Mouse (Mus musculus) cerebellum, adult 11-12 months (tissue): ENCODE results near the gene Sash1.

ENCODE experiments used
- DNase-seq: peaks from one replicate; pipeline ENCODE4 v3.0.0; 2022

Gene Sash1

DNA sequence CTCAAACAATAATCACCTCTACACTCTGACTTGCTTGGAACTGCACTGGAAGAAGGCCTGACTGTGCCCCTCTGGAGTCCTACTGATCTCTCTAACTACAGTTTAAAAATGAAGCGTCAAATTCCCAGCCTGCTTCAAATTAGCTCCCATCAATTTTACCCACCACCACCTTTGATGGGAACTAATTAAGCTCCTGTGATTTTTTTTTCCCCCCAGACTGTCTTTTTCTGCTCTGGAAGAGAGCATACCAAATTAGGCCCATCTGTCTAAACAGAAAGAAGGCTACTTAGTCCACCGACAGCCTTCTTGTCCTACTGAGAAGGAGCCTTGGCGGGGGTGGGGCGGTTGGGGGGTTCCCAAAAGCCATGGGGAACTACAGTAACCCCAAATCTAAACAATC, 37.9 kb downstream of the Sash1 start:
- DNase-seq = no peak

DNA sequence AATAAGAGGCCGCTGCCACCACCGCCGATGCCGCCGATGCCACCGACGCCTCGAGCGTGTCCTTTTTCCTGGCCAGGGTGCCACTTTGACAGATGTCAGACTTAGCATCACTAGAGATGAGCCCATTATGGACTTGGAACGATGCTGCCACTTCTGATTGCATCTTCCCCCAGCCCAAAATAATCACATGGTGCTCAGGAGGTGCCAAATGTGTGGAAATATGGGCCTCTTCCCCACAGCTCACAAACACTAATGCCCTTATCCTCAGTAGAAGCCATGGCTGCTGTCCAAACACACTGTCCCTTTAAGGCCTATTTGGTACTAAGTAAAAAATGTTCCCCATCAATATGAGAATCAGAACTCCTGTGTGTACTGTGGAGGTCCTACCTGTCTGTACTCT, 39.6 kb downstream of the Sash1 start:
- DNase-seq = no peak

DNA sequence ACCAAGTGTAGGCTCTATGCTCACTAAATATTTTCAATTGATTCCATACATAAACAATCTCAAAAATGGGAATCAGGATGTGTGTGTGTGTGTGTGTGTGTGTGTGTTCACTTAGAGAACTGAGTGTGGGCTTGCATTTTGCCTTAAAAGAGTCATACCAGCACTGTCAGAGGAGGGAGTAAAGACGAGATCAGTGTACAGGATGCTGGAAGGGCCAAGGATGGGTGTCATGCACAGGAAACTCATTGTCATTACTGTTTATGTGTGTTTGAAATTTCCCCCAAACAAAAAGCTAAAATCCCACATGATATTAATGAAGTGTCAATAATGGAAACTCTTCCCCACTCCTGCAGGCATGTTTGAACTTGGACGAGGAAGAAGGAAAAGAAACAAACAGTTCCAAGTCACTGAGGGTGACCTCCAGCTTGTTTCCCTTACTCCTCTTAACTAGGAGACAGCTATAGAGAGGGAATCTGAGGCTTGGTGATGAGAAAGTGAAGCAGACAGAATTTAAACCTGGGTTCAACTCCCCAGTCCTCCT, 40.6 kb downstream of the Sash1 start:
- no peak for DNase-seq

DNA sequence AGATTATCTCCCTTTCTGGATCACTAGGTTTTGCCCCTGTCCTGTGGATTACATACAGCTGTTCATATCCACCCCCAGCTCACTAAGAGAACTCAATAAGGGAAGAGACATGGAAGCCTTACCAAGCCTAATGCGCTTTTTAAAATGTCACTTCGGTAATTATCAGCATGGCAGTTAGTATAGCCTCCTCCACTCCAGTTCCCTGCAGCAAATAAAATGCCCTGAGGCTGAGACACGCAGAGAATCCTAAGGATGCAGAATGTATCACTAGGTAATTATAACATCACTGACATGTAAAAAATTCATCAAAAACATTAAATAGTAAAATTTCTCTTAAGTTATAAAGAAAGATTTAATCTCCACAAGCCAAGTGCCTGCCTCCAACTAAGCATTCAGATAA, 45.9 kb downstream of the Sash1 start:
- DNase-seq = no peak

DNA sequence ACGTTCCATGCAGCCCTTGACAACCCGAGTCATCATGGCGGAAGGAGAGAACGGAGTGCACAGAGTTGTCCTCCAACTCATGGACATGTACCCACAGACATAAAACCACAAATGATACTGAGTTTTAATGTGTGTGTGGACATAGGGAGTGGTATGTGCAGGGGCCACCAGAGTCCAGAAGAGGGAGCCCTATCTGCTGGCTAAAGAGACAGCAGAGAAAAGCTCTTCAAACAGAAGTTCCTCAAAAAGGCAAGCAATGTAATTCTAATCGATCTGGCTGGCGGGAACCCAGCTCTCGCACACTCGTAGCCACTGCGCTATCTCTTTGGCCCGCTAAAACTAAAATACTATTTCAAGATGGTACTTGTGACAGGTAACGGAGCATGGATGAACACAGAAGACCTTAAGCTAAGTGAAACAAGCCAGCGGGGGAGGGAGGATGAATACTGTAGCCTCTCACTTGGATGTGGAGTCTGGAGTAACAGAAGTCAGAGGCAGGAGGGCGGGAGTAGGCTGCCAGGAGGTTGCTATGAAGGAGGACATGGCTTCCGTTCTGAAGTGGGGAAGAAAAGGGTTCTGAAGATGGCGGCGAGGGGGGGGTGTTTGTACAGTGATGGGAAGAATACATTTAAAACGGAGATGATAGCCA, 51.9 kb downstream of the Sash1 start:
- DNase-seq = no peak

DNA sequence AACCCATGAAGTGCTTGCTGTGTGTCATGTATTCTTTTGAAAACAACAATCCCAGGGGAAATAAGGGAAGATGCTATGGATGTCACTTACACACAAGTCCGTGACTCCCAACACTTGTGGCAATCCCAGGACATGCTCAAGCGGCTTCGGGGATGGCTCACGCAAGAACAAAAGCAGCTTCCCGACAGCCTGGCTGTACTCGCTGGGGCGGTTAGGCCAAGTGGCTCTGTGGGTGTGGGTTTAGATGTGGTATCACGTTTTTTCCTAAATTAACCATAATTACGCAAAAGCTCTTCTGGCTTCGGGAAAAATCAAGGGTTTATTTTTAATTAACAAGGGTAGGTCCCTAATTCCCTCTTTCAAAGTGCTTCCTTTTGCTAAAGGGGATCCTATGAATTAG, 59.6 kb downstream of the Sash1 start:
- no peak for DNase-seq

DNA sequence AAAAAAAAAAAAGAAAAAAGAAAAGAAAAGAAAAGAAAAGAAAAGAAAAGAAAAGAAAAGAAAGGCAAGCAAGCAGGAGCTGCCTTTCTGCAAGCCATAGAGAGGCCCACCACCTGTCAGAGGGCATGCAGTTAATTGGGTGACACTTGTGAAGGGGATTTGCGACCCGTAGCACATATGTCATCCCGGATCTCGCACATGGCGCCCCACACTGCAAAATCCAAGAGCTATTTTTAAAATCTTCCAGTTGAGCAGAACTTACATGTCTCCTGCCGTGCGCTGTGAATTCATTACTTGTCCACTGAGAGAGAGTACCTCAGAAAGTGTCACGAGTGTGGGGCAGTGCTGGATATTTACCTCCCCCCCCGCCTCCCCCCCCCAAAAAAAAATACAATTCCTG, 60.0 kb downstream of the Sash1 start:
- no peak for DNase-seq

DNA sequence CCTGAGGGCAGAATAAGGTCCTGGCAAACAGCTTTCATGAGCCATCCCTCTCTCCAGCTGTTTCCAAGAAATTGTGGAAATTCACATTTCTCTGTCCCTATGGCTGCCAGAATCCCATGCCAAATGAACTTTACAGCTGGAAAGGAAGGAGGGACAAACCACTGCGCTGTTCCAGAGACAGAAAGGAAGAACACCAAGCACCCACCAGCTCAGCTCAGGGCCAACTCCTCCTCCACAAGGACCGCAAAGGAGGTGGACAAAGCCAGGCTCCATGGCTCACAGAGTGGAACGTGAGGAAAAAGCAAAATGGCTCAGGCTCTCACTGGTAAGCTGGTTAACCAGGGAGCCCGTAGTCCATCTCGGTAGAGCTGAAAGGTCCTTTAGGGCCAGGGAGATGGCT, 67.8 kb downstream of the Sash1 start:
- no peak for DNase-seq

DNA sequence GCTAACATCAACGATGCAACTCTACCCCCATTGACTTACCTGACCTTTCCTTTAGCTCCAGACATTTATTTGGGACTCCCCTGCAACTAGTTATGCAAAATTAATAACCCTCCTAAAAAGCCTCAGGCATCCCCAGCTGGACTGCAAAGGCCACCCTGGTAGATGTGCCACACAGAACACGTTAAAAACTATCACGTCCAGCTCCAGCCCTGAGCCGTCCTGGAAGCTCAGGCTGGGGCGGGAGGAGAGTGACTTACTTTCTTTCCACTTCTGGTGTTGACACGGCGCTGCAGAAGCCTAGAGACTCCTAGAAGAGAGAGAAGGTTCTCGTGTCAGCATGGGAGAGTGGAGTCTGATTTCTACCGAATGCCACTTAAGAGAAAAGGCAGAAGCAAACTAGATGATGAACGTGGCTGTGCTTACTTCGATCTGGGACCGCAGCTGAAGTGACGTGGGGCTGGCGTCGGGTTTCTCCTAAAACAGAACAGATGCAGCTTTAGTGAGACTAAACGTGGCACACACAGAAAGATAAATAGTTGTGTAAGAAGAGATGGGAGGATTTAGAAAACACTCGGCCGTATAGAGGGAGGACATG, 71.8 kb downstream of the Sash1 start:
- no peak for DNase-seq

DNA sequence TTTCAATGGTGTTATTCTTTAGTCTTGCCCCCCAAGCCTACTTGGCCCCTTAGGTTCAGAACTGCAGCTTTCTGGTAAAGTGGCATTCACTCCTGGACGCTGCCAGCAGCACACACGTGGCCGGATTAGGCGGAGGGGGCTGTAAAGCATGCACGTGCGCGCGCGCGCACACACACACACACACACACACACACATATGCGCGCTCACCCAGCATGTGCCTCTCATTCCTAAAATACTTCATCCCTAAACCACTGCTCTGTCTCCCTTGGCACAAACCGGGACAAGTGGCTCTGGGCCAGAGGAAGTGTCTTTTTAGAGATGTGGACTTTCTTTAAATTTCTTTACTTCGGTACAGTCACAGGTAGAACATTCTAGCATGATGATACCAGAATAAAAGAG, 72.6 kb downstream of the Sash1 start:
- no peak for DNase-seq

DNA sequence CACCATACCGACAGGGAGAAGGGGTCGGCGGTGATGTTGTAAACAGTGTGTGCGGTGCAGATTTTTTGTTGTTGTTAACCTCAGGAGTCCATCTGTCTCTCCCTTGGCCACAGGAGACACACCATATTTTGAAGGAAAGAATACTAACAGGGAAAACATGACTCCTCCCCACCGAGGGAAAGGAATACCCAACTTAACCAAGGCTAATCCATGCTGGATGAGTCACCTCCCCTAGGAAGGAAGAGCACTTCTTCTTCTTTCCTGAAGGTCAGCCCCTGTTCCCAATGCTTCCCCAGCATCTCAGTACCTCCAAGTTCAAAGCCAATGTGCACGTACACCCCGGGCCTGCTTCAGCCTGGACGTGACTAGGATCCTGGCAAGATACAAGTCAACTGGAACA, 73.1 kb downstream of the Sash1 start:
- no peak for DNase-seq

DNA sequence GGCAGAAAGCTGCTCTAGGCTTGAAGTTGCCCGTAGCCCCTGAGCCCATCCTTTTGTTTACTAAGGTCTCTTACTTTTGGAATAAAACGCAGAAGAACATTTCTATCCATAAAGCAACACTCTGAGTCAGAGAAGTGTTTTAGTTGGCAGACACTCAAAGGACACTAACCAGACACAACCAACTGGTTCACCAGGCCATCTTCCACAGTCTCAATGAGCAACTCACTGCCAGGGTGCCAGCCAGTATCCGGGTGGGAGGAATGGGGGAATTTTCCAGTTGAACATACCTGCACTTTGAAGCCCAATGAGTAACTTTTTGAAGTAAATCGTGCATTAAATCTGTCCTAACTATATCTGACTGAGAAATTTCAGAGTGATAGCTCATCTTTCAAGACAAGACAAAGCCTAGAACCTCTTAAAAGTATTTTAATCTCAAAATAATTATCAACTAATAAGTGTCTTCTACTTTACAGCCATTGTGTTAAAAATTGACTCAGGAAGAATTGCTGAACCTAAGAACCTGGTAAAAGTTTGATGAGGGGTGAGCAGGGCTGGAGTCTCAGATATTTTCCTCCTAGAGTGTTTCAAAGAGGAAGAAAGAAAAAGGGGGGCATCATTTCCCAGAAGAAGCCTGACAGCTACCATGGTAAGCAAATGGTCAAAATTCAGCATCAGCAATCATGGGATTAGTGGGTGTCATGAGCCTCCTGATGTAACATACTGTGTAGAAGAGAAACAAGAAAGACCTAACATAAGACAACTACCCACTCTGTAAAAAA, 74.4 kb downstream of the Sash1 start:
- DNase-seq = no peak

DNA sequence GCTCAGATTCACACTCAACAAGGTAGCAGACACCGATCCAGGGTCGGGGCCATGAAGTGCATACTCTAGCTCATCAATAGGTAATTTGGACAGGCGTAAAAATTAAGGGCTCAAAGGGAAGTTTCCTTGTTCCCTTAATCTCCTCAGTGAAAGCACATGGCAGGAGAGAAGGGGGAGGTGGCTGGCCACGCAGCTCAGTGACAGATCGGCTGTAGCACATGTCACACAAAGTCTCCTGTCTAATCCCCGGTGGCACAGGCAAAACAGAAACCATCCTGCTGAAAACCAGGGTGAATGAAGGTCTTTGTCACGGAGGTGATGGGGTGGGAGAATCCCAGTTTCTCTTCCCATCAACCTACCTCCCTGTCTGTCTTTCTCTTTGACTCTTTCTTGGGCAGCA, 75.4 kb downstream of the Sash1 start:
- no peak for DNase-seq

DNA sequence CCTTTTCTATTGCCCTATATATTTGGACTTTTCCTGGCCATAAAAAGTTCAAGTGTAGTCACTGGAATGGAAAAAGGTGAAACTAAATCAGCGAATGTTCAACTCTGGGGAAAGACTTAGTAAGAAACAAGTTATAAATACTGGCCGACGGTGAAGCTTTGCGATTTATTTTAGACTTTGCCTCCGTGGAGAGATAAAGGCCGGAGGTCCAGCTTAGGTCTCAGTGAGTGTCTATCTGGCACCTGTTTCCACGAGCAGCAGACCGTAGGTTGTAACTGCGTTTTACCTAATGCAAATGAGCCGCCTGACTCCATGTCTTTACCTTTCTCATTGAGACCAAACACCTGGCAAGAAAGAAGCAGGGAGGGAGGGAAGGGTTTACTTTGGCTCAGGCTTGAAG, 77.5 kb downstream of the Sash1 start:
- no peak for DNase-seq

DNA sequence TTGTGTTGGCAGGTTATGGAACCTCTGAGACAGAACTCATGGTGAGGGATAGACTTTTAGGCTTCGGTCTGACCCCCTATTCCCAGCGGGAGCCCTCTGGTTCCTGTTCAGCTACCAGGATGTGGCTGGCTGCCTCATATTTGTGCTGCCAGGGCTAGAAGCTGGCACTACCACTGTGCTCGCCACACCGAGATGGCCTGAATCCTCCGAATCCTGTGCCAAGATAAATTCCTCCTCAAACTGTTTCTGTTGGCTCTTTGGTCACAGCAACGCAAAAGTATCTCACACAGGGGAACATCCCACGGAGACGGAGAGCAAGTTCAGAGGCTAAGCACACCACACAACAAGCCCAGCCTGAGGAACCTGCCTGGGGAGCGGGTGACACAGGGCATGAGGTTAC, 78.3 kb downstream of the Sash1 start:
- DNase-seq = peak; percentile 14

DNA sequence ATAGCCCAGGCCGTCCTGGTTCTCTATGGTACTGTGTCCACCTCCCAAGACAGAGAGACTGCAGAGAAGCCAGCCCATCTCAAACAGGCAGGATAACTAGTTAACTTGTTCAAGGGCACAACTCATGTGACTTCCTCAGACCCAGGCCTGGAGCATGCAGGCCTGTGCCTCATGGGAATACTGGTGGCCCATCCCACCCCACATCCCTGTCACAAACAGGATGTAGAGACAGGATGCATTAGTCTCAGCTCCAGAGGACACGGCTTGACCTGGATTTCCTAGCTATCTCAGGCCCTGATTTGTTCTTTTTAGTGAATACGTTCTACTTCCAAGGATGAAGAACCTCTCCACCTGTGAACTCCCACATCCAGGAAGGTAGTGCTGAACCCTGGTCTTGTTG, 80.5 kb downstream of the Sash1 start:
- DNase-seq = no peak

DNA sequence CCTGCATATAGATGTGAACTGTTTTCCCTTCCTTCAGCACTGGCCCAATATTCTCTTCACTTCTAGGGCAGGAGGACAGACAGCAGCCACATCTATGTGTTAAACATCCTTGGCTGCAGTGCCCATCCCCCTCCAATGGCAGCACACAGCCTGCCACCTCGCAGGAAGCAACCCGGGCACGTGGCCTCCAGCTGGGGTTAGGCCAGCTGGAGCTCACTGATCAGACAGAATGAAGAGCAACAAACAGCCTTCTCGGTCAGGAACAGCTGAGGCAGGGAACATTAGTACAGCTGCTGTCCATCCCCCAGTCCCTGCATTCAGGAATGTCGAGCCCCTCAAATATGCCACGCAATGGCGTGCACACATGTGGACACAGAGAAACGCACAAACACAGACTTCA, 81.6 kb downstream of the Sash1 start:
- no peak for DNase-seq

DNA sequence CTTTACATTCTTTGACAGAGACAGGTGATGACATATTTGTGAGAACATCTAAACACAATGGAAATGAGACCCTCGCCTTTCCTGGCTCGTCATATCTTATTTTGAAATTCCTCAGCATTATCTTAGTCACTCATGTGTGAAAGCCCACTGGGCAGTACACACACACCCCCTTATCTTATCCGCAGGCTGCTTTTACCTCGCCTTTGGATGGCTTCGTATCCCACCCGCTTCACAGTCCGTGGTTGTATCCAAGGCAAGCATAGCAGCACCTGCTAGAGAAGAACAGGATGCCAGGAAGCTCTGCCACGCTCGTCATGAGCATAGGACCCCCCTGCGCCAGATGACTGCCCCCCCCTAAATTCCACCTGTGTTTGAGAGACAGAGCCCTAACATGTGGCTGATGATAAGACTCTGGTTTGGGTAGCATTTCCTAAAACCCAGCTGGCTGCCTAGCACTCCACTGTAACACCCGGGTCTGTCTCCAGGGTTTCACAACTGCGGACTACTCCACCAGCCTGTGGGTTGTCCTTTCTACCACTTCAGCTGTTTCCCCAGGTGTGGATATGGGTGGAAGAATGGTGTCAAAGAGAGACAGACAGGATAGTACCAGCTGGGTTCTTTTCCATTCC, 84.0 kb downstream of the Sash1 start:
- no peak for DNase-seq

DNA sequence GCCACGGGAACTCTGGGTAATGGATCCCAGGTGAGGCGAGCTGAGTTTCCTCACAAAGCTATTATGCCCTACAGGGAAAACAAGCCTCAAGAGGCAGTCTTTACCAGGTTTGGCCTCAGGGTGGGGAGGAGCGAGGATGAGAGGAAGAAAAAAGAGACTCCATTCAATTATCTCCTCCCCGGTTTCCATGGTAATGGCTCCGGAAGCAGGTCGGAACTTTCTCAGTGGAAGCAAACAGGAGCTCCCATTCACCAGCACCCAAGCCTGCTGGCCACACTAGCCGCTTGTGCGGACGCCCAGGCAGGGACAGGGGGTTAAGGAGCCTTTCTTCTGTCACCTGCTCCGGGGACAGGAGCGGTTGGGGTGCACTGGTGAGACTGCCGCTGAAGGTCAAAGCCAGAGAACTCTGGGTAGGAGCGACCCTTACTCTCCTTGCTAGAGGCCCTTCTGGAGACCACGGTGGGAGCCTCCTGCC, 84.7 kb downstream of the Sash1 start:
- peak; percentile 25 for DNase-seq

DNA sequence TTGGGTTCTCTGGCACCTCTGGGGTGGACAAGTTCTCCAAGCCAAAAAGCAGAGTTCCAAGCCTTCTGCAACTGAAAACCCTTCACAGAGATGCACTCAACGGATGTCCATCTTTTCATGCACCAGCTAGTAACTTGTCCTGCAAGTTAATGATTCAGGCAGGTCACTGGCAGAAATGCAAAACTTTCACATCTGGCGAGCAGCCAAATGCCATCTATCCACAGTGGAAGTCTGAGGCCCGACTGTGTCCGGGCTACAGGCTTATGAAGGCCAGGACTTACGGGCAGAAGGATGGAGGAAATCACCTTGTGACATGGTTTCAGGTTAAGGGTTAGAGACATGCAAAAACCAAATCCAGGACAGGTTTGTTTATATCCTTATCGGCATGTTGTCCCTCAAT, 88.0 kb downstream of the Sash1 start:
- no peak for DNase-seq

DNA sequence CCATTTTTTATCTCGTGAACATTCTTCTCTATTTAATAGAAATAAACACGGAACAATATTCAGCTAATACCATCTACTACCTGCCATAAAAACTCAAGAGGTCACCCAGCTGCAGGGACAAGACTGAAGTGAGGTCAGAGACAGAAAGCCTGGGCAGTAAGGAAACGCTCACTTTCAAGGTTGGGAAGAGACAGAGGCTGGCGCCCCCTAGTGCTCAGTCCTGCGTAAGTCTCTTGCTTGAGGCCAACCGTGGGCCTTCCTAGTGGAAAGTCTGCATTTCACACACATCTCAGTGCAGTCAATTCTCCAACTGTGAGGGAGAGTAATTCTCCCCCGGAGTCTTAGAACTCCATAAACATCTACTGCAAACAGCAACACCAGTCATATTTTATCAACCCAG, 90.5 kb downstream of the Sash1 start:
- DNase-seq = no peak

DNA sequence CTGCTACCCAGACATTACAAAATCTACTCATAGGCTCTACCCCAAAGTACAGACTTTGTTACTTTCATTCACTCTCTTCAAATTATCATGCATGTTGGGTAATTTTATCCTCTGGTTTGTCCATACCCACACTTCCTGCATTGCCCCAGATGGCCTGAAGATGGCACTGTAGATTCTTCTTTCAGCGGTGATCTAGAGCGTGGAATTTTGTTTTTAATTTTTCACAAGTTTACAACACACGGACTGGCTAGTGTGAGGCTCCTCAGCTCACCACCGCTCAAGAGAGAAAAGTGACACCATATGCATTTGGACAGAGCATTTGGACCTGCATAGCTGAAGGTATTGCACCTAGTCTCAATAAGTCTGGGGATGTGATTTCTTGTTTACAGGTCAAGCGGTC, 93.5 kb downstream of the Sash1 start:
- DNase-seq = no peak

DNA sequence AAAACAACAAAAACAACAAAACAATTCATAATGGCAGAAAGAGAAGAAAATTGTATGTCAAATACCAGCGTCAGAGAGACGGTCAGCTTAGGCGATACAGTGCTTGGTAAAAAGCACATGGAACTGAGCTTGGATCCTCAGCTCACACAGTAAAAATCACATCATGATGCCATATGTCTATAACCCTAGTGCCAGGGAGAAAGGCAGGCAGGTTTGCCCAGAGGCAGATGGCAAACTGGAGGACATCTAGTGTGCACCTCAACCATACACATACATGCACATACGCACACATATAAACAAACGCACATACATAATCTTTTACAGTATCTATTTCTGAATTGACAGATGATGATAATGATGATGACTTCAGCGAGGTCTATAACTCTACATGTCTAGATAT, 96.8 kb downstream of the Sash1 start:
- no peak for DNase-seq

DNA sequence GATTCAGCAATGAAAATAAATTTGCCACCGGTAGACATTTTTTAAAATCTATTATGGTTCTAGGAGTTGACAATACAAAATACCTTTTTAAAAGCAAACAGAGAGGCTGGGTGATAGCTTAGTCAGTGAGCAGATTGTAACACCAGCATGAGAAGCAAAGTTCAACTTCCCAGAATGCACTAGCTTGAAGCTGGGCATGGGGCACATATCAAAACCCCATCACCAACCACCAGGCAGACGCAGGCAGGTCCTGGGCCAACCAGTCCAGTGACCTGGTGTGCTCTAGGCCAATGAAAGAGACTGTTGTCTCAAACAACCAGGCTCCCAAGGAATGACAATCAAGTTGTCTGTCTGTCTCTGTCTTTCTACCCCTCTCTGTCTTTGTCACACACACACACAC, 98.6 kb downstream of the Sash1 start:
- no peak for DNase-seq
